Mouse (Mus musculus) heart, postnatal 25 days (tissue): ENCODE data around the gene Pcyt2. TPM values are rescaled to one million over a fixed set of nuclear protein-coding genes. Genes with fewer than 3 reads are reported as not detected.

Experiments
- DNase-seq: peaks from one replicate; pipeline ENCODE4 v3.0.0; 2022; ENCODE audit warnings: low spot score
- intact Hi-C: fragments of 180-260 bp; cut with DNase I; formaldehyde crosslinking; loops from one replicate; pipeline ENCODE4 v1.15.1; 2025
- total RNA-seq, 2 experiments: library from RNA; stranded (reverse); gene quantifications; 2 replicates each; pipeline ENCODE4 v1.2.3; 2021

Gene Pcyt2
- total RNA-seq, 2 experiments from 2014 or later = 54.2 to 59.3 TPM

GRCm38 (mm10) chr11:120620195-120620594, 2.5 kb upstream of the Pcyt2 start:
- intact Hi-C loops = no loop called here
- no peak for DNase-seq

- intact Hi-C loops = no loop called here
Measured at GRCm38 (mm10) chr11:120618619-120619535, 1.1 kb upstream of the Pcyt2 start.

GRCm38 (mm10) chr11:120616617-120617294, 980 bp downstream of the Pcyt2 start:
- intact Hi-C loops = no loop called here

More at GRCm38 (mm10) chr11:120618619-120619535, 1.1 kb upstream of the Pcyt2 start:
- no peak for DNase-seq

GRCm38 (mm10) chr11:120615606-120616203, 2.0 kb downstream of the Pcyt2 start:
- no peak for DNase-seq
- intact Hi-C loops = no loop called here

More at GRCm38 (mm10) chr11:120616617-120617294, 980 bp downstream of the Pcyt2 start:
- no peak for DNase-seq

GRCm38 (mm10) chr11:120615167-120615566, 2.6 kb downstream of the Pcyt2 start:
- intact Hi-C loops = no loop called here
- no peak for DNase-seq

GRCm38 (mm10) chr11:120613976-120614375, 3.8 kb downstream of the Pcyt2 start:
- no peak for DNase-seq
- intact Hi-C loops = loop anchor here (2.0 kb wide), 3 partner anchors 35 to 125 kb away; no protein-coding TSS in a partner anchor

GRCm38 (mm10) chr11:120613481-120613972, 4.2 kb downstream of the Pcyt2 start:
- DNase-seq = no peak
- intact Hi-C loops = loop anchor here (2.0 kb wide), 3 partner anchors 35 to 125 kb away; no protein-coding TSS in a partner anchor

- peak; percentile 48 for DNase-seq
- intact Hi-C loops = loop anchor here (2.0 kb wide), 3 partner anchors 34 to 124 kb away; no protein-coding TSS in a partner anchor
Measured at GRCm38 (mm10) chr11:120612763-120613162, 5.0 kb downstream of the Pcyt2 start.

- DNase-seq = no peak
- intact Hi-C loops = no loop called here
Measured at GRCm38 (mm10) chr11:120610477-120611046, 7.2 kb downstream of the Pcyt2 start.

GRCm38 (mm10) chr11:120609250-120609649, 8.5 kb downstream of the Pcyt2 start:
- DNase-seq = no peak
- intact Hi-C loops = no loop called here

GRCm38 (mm10) chr11:120608241-120609034, 9.3 kb downstream of the Pcyt2 start, which contains the start of gene Npb:
Gene Npb, plus strand, starts transcription at chr11:120608477.
- intact Hi-C loops = no loop called here

GRCm38 (mm10) chr11:120606764-120607163, 11.0 kb downstream of the Pcyt2 start:
- intact Hi-C loops = no loop called here

More at GRCm38 (mm10) chr11:120608241-120609034, 9.3 kb downstream of the Pcyt2 start, which contains the start of gene Npb:
- no peak for DNase-seq

GRCm38 (mm10) chr11:120605667-120606066, 12.1 kb downstream of the Pcyt2 start:
- DNase-seq = no peak
- intact Hi-C loops = no loop called here

More at GRCm38 (mm10) chr11:120606764-120607163, 11.0 kb downstream of the Pcyt2 start:
- no peak for DNase-seq

GRCm38 (mm10) chr11:120603545-120603944, 14.2 kb downstream of the Pcyt2 start:
- DNase-seq = no peak
- intact Hi-C loops = no loop called here

GRCm38 (mm10) chr11:120600716-120601115, 17.0 kb downstream of the Pcyt2 start:
- intact Hi-C loops = no loop called here
- no peak for DNase-seq

GRCm38 (mm10) chr11:120598990-120599549, 18.7 kb downstream of the Pcyt2 start:
- no peak for DNase-seq
- intact Hi-C loops = no loop called here

- intact Hi-C loops = no loop called here
Measured at GRCm38 (mm10) chr11:120598283-120598989, 19.3 kb downstream of the Pcyt2 start, which contains the start of the genes Alyref and Anapc11. Gene Alyref, minus strand, starts transcription at chr11:120598365. Gene Anapc11, plus strand, starts transcription at chr11:120598421.

More at GRCm38 (mm10) chr11:120598283-120598989, 19.3 kb downstream of the Pcyt2 start, which contains the start of the genes Alyref and Anapc11:
- peak; percentile 87 for DNase-seq
